Mouse (Mus musculus) kidney, adult 2 months (tissue): ENCODE results near the gene Gm49378.

Experiments used
- CTCF ChIP-seq: fragments of 200-500 bp; conservative IDR thresholded peaks from 2 replicates; pipeline ENCODE4 v1.5.1; 2011; ENCODE audit warnings: low read depth, mild to moderate bottlenecking, control low read depth, low read length, moderate library complexity, mixed read lengths; ENCODE audit not compliant: insufficient read depth, insufficient read length
- POLR2A ChIP-seq: fragments of 200-500 bp; IDR thresholded peaks from one replicate; pipeline ENCODE4 v1.6.1; 2011; ENCODE audit warnings: low read depth, low read length, control low read depth

- TF ChIP-seq POLR2A (no peak), CTCF (peak; percentile 78)
Observed at GRCm38 (mm10) chr14:55681160-55682117, 43.7 kb upstream of the Gm49378 start, which contains the start of gene Tinf2.
